Mouse (Mus musculus): ENCODE results near the gene Grap. TPM values are rescaled to one million over a fixed set of nuclear protein-coding genes. Genes with fewer than 3 reads are reported as not detected.

Grap gene
- polyA plus RNA-seq, 1 experiment from 2014 or later = 13.0 TPM

- Histone ChIP-seq H3K4me1 (peaks cover 5% of the 10 kb centered on the region), H3K36me3 (no peaks in the 10 kb centered on the region), H3K4me2 (replicated peaks) (no peak overlapping the region), H3K27ac (replicated peaks) (no peak overlapping the region), H3K4me3 (replicated peaks) (no peak overlapping the region), H3K9ac (no peak overlapping the region), H3K27me3 (no peaks in the 10 kb centered on the region), H3K9me3 (replicated peaks) (no peaks in the 10 kb centered on the region)
- WGBS = 56% methylated on average over 15 of the region's 15 CpGs
- ATAC-seq (ENCODE audit: insufficient number of reproducible peaks, low FRiP score, low TSS enrichment, low read depth) = no peak; the same call in 1 of the 2 replicates
Measured at GRCm38 (mm10) chr11:61713157-61713855, 60.2 kb downstream of the Grap start.

GRCm38 (mm10) chr11:61714346-61715117 is 61.5 kb downstream of the Grap start:
- H3K4me3 ChIP-seq (replicated peaks) = no peak overlapping the region
- H3K27ac ChIP-seq (replicated peaks) = no peak overlapping the region
- no peak overlapping the region for H3K9ac ChIP-seq
- H3K27me3 ChIP-seq = no peaks in the 10 kb centered on the region
- no peaks in the 10 kb centered on the region for H3K36me3 ChIP-seq
- WGBS = 44% methylated on average over 11 of the region's 11 CpGs
- H3K9me3 ChIP-seq (replicated peaks) = no peaks in the 10 kb centered on the region
- peak; percentile 77; the same call in 1 of the 2 replicates for ATAC-seq (ENCODE audit: insufficient number of reproducible peaks, low FRiP score, low TSS enrichment, low read depth)
- no peaks in the 10 kb centered on the region for H3K4me1 ChIP-seq
- H3K4me2 ChIP-seq (replicated peaks) = no peak overlapping the region

DNA sequence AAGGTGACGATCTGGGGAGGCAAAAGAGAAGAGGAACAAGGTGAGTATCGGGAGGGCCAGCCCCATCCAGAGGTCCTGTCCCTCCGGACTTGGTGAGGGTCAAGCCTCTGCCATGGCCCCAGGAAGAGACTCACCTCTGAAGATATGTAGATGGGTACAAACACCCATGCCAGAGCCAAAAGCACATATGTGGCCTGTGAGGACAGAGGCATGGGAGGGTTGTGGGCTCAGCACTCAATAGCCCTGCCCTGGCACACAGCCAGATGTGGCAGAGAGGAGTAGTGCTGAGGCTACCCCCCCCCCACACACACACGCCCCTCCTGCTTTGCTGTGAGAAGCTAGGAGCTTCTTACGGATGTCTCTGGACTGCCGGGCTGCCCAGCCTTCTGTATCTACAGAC is 62.1 kb downstream of the Grap start:
- Histone ChIP-seq H3K9me3 (replicated peaks) (no peaks in the 10 kb centered on the region), H3K9ac (no peak overlapping the region), H3K4me1 (no peaks in the 10 kb centered on the region), H3K36me3 (no peaks in the 10 kb centered on the region), H3K27me3 (no peaks in the 10 kb centered on the region), H3K4me3 (replicated peaks) (no peak overlapping the region), H3K27ac (replicated peaks) (no peak overlapping the region), H3K4me2 (replicated peaks) (no peak overlapping the region)
- WGBS = 63% methylated on average over 6 of the region's 6 CpGs
- no peak for ATAC-seq (ENCODE audit: insufficient number of reproducible peaks, low FRiP score, low TSS enrichment, low read depth)

GRCm38 (mm10) chr11:61717990-61718389 is 64.9 kb downstream of the Grap start:
- Histone ChIP-seq H3K36me3 (no peaks in the 10 kb centered on the region), H3K27ac (replicated peaks) (no peak overlapping the region), H3K4me2 (replicated peaks) (no peak overlapping the region), H3K27me3 (no peaks in the 10 kb centered on the region), H3K4me1 (no peaks in the 10 kb centered on the region), H3K4me3 (replicated peaks) (no peak overlapping the region), H3K9ac (no peak overlapping the region), H3K9me3 (replicated peaks) (no peaks in the 10 kb centered on the region)
- 54% methylated on average over 5 of the region's 5 CpGs for whole genome bisulfite sequencing
- no peak for ATAC-seq (ENCODE audit: insufficient number of reproducible peaks, low FRiP score, low TSS enrichment, low read depth)

GRCm38 (mm10) chr11:61719387-61719786 is 66.3 kb downstream of the Grap start:
- Histone ChIP-seq H3K4me1 (no peaks in the 10 kb centered on the region), H3K27me3 (no peaks in the 10 kb centered on the region), H3K9me3 (replicated peaks) (no peaks in the 10 kb centered on the region), H3K4me3 (replicated peaks) (no peak overlapping the region), H3K27ac (replicated peaks) (no peak overlapping the region), H3K36me3 (no peaks in the 10 kb centered on the region), H3K9ac (no peak overlapping the region), H3K4me2 (replicated peaks) (no peak overlapping the region)
- no peak for ATAC-seq (ENCODE audit: insufficient number of reproducible peaks, low FRiP score, low TSS enrichment, low read depth)
- 60% methylated on average over 3 of the region's 3 CpGs for WGBS

GRCm38 (mm10) chr11:61719826-61720225 is 66.8 kb downstream of the Grap start:
- no peak overlapping the region for H3K9ac ChIP-seq

DNA sequence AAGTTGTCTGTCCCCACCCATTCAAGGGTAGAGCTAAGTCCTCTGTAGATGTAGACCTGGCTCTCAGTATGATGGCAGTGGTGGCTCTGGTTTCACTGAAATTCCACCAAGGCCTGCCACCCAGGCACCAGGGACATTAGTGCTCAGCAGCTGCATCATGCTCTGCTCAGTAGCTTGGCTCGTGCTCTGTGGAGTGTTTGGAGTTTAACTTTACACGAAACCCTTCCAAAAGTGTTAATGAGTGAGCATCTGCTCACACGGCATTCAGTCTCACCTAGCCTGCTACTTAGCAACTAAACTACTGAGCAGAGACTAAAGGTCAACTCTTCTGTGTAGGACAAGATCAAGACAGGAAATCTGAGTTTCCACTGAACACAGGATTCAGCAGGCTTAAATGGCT is 67.6 kb downstream of the Grap start, which contains the start of gene Slc5a10:
Gene Slc5a10, minus strand, starts transcription at position 191 of the 400 bp plus-strand sequence.
- WGBS = 80% methylated on average over 3 of the region's 3 CpGs
- Histone ChIP-seq H3K4me1 (no peaks in the 10 kb centered on the region), H3K4me2 (replicated peaks) (no peak within 1 kb of the TSS), H3K27ac (replicated peaks) (no peak within 1 kb of the TSS), H3K9me3 (replicated peaks) (no peaks in the 10 kb centered on the region), H3K4me3 (replicated peaks) (no peak within 1 kb of the TSS), H3K36me3 (no peaks in the 10 kb centered on the region), H3K9ac (no peak within 1 kb of the TSS), H3K27me3 (no peaks in the 10 kb centered on the region)
- no peak for ATAC-seq (ENCODE audit: insufficient number of reproducible peaks, low FRiP score, low TSS enrichment, low read depth)

More at GRCm38 (mm10) chr11:61719826-61720225, 66.8 kb downstream of the Grap start:
- H3K9me3 ChIP-seq (replicated peaks) = no peaks in the 10 kb centered on the region
- no peaks in the 10 kb centered on the region for H3K27me3 ChIP-seq
- no peak overlapping the region for H3K4me3 ChIP-seq (replicated peaks)
- ATAC-seq (ENCODE audit: insufficient number of reproducible peaks, low FRiP score, low TSS enrichment, low read depth) = no peak
- 78% methylated on average over 8 of the region's 8 CpGs for WGBS
- no peak overlapping the region for H3K27ac ChIP-seq (replicated peaks)
- no peaks in the 10 kb centered on the region for H3K4me1 ChIP-seq
- H3K4me2 ChIP-seq (replicated peaks) = no peak overlapping the region
- H3K36me3 ChIP-seq = no peaks in the 10 kb centered on the region

GRCm38 (mm10) chr11:61722077-61722476 is 69.0 kb downstream of the Grap start:
- Histone ChIP-seq H3K9me3 (replicated peaks) (no peaks in the 10 kb centered on the region), H3K27me3 (no peaks in the 10 kb centered on the region), H3K4me2 (replicated peaks) (no peak overlapping the region), H3K9ac (no peak overlapping the region), H3K27ac (replicated peaks) (no peak overlapping the region), H3K4me3 (replicated peaks) (no peak overlapping the region), H3K4me1 (no peaks in the 10 kb centered on the region), H3K36me3 (peaks cover 7% of the 10 kb centered on the region; the same call in 1 of the 2 replicates)
- no peak for ATAC-seq (ENCODE audit: insufficient number of reproducible peaks, low FRiP score, low TSS enrichment, low read depth)
- 76% methylated on average over 5 of the region's 5 CpGs for WGBS

Other genes starting within 250 kb of the Grap start
- gene Rnf112, start 199.1 kb upstream of the Grap start, polyA plus RNA-seq (2015; fragmentation: Nextera tagmentation; extraction: Ambion mirVana) = 1.4 and 2.1 TPM in 2 replicates
- gene Mfap4, start 167.8 kb upstream of the Grap start, polyA plus RNA-seq (2015; fragmentation: Nextera tagmentation; extraction: Ambion mirVana) = 404 and 406 TPM in 2 replicates
- 61.9 and 62.9 TPM in 2 replicates for gene Mapk7, start 158.9 kb upstream of the Grap start, polyA plus RNA-seq (2015; fragmentation: Nextera tagmentation; extraction: Ambion mirVana)
- gene B9d1, start 148.1 kb upstream of the Grap start, polyA plus RNA-seq (2015; fragmentation: Nextera tagmentation; extraction: Ambion mirVana) = 37.3 and 43.7 TPM in 2 replicates
- gene Epn2, start 73.6 kb upstream of the Grap start, polyA plus RNA-seq (2015; fragmentation: Nextera tagmentation; extraction: Ambion mirVana) = 28.6 and 31.0 TPM in 2 replicates
- 9.0 and 10.9 TPM in 2 replicates for gene Fam83g, start 30.8 kb downstream of the Grap start, polyA plus RNA-seq (2015; fragmentation: Nextera tagmentation; extraction: Ambion mirVana)
- gene Slc5a10, start 67.6 kb downstream of the Grap start, polyA plus RNA-seq (2015; fragmentation: Nextera tagmentation; extraction: Ambion mirVana) = 0.12 and 0.15 TPM in 2 replicates
- 26.9 and 31.0 TPM in 2 replicates for gene Prpsap2, start 108.8 kb downstream of the Grap start, polyA plus RNA-seq (2015; fragmentation: Nextera tagmentation; extraction: Ambion mirVana)
- gene Ulk2, start 201.8 kb downstream of the Grap start, polyA plus RNA-seq (2015; fragmentation: Nextera tagmentation; extraction: Ambion mirVana) = 15.5 and 16.5 TPM in 2 replicates